Mouse (Mus musculus) forebrain, embryonic 13.5 days (tissue): Measurements from ENCODE around the gene Zdhhc9. TPM values are rescaled to one million over a fixed set of nuclear protein-coding genes. Genes with fewer than 3 reads are reported as not detected.
A peak's percentile ranks its signal among the peaks of the same experiment; 100 is the strongest.

Experiments used
- ATAC-seq: fragments of 200-750 bp; cut with Nextera tagmentation; 2 replicates; pipeline ENCODE4 v1.8.0; 2017
- H3K27ac ChIP-seq: fragments of 300-500 bp; sonication (generic); 2 replicates; pipeline ENCODE4 v1.5.1; 2015; ENCODE audit warnings: inconsistent platforms, mild to moderate bottlenecking, moderate library complexity
- H3K27me3 ChIP-seq: fragments of 300-500 bp; sonication (generic); 2 replicates; pipeline ENCODE4 v1.6.1; 2015; ENCODE audit warnings: mild to moderate bottlenecking, inconsistent platforms
- H3K36me3 ChIP-seq: fragments of 300-500 bp; sonication (generic); 2 replicates; pipeline ENCODE4 v1.6.1; 2015; ENCODE audit warnings: mild to moderate bottlenecking, inconsistent platforms; ENCODE audit not compliant: poor library complexity, severe bottlenecking
- H3K4me1 ChIP-seq: fragments of 300-500 bp; sonication (generic); 2 replicates; pipeline ENCODE4 v1.6.1; 2015; ENCODE audit warnings: inconsistent platforms
- H3K4me2 ChIP-seq: fragments of 300-500 bp; sonication (generic); 2 replicates; pipeline ENCODE4 v1.6.1; 2015; ENCODE audit warnings: inconsistent platforms, mild to moderate bottlenecking, moderate library complexity
- H3K4me3 ChIP-seq: fragments of 300-500 bp; sonication (generic); 2 replicates; pipeline ENCODE4 v1.5.1; 2015; ENCODE audit warnings: mild to moderate bottlenecking, inconsistent platforms
- H3K9ac ChIP-seq: fragments of 300-500 bp; sonication (generic); 2 replicates; pipeline ENCODE4 v1.6.1; 2015; ENCODE audit warnings: mild to moderate bottlenecking, inconsistent platforms
- H3K9me3 ChIP-seq: fragments of 300-500 bp; sonication (generic); replicated peaks from 2 replicates; pipeline ENCODE4 v1.6.1; 2016; ENCODE audit warnings: inconsistent platforms
- WGBS: fragments of 180-500 bp; shearing (Covaris S2); methylation state at CpG from one replicate; pipeline ENCODE4 v1.1.7; 2015; 5-methylcytosine and 5-hydroxymethylcytosine counted together
- polyA plus RNA-seq: library from polyadenylated mRNA; unstranded; fragments of >200 nt; fragmentation: Nextera tagmentation; extraction: Ambion mirVana; gene quantifications from 2 replicates; pipeline ENCODE4 v1.2.1, GENCODE M21; 2015

Gene Zdhhc9
- polyA plus RNA-seq, 1 experiment from 2014 or later: 6.8 TPM

GRCm38 (mm10) chrX:48139368-48140285, 69.1 kb downstream of the Zdhhc9 start:
- Histone ChIP-seq H3K4me2 (peak overlapping the region; percentile 7; the same call in 1 of the 2 replicates), H3K4me1 (peaks cover 9% of the 10 kb centered on the region; the same call in 1 of the 2 replicates)

GRCm38 (mm10) chrX:48138539-48139275, 70.0 kb downstream of the Zdhhc9 start:
- no peak overlapping the region for H3K4me2 ChIP-seq
- no peak overlapping the region for H3K4me3 ChIP-seq
- H3K9me3 ChIP-seq: no peaks in the 10 kb centered on the region
- H3K27me3 ChIP-seq: no peaks in the 10 kb centered on the region
- no peak overlapping the region for H3K9ac ChIP-seq
- H3K36me3 ChIP-seq: no peaks in the 10 kb centered on the region
- H3K27ac ChIP-seq: no peak overlapping the region
- WGBS: 45% methylated on average over 7 of the region's 7 CpGs
- H3K4me1 ChIP-seq: peaks cover 9% of the 10 kb centered on the region; the same call in 1 of the 2 replicates
- ATAC-seq: peak; percentile 33; the same call in 1 of the 2 replicates

More at GRCm38 (mm10) chrX:48139368-48140285, 69.1 kb downstream of the Zdhhc9 start:
- H3K9ac ChIP-seq: no peak overlapping the region
- H3K27ac ChIP-seq: no peak overlapping the region
- H3K36me3 ChIP-seq: no peaks in the 10 kb centered on the region
- H3K27me3 ChIP-seq: no peaks in the 10 kb centered on the region
- H3K4me3 ChIP-seq: no peak overlapping the region
- no peak for ATAC-seq
- 29% methylated on average over 14 of the region's 14 CpGs for WGBS
- no peaks in the 10 kb centered on the region for H3K9me3 ChIP-seq

- Histone ChIP-seq H3K9me3 (no peaks in the 10 kb centered on the region), H3K27me3 (no peaks in the 10 kb centered on the region), H3K4me2 (no peak overlapping the region), H3K27ac (no peak overlapping the region), H3K4me1 (peaks cover 9% of the 10 kb centered on the region; the same call in 1 of the 2 replicates), H3K9ac (no peak overlapping the region), H3K4me3 (no peak overlapping the region), H3K36me3 (no peaks in the 10 kb centered on the region)
- WGBS: 58% methylated on average over 6 of the region's 6 CpGs
- ATAC-seq: no peak
These were observed 70.7 kb downstream of the Zdhhc9 start for GRCm38 (mm10) chrX:48138011-48138410.

GRCm38 (mm10) chrX:48136935-48137334, 71.7 kb downstream of the Zdhhc9 start:
- Histone ChIP-seq H3K4me2 (no peak overlapping the region), H3K36me3 (no peaks in the 10 kb centered on the region), H3K27ac (no peak overlapping the region), H3K9me3 (no peaks in the 10 kb centered on the region), H3K9ac (no peak overlapping the region), H3K27me3 (no peaks in the 10 kb centered on the region), H3K4me3 (no peak overlapping the region), H3K4me1 (peaks cover 9% of the 10 kb centered on the region; the same call in 1 of the 2 replicates)
- no peak for ATAC-seq
- 90% methylated on average over 4 of the region's 4 CpGs for WGBS

- Histone ChIP-seq H3K4me1 (no peaks in the 10 kb centered on the region), H3K4me2 (no peak overlapping the region), H3K9me3 (no peaks in the 10 kb centered on the region), H3K4me3 (no peak overlapping the region), H3K27ac (no peak overlapping the region), H3K27me3 (no peaks in the 10 kb centered on the region), H3K36me3 (no peaks in the 10 kb centered on the region), H3K9ac (no peak overlapping the region)
- ATAC-seq: no peak
- 71% methylated on average over 1 of the region's 1 CpGs for WGBS
These were observed 79.5 kb downstream of the Zdhhc9 start for GRCm38 (mm10) chrX:48129167-48129566.

GRCm38 (mm10) chrX:48127502-48128218, 81.0 kb downstream of the Zdhhc9 start:
- H3K9me3 ChIP-seq: no peaks in the 10 kb centered on the region
- H3K4me3 ChIP-seq: no peak overlapping the region
- H3K36me3 ChIP-seq: no peaks in the 10 kb centered on the region
- ATAC-seq: no peak
- 80% methylated on average over 6 of the region's 6 CpGs for WGBS
- H3K27me3 ChIP-seq: no peaks in the 10 kb centered on the region
- no peak overlapping the region for H3K9ac ChIP-seq
- no peak overlapping the region for H3K4me2 ChIP-seq
- H3K4me1 ChIP-seq: no peaks in the 10 kb centered on the region
- no peak overlapping the region for H3K27ac ChIP-seq

- Histone ChIP-seq H3K4me1 (no peaks in the 10 kb centered on the region), H3K9ac (no peak overlapping the region), H3K36me3 (no peaks in the 10 kb centered on the region), H3K4me3 (no peak overlapping the region), H3K27ac (no peak overlapping the region), H3K9me3 (no peaks in the 10 kb centered on the region), H3K4me2 (no peak overlapping the region), H3K27me3 (no peaks in the 10 kb centered on the region)
- no peak for ATAC-seq
- 34% methylated on average over 6 of the region's 6 CpGs for WGBS
These were observed 81.7 kb downstream of the Zdhhc9 start for GRCm38 (mm10) chrX:48126903-48127476.

GRCm38 (mm10) chrX:48124132-48125071, 84.3 kb downstream of the Zdhhc9 start:
- Histone ChIP-seq H3K9me3 (no peaks in the 10 kb centered on the region), H3K4me3 (no peak overlapping the region)

More at GRCm38 (mm10) chrX:48124132-48125071, 84.3 kb downstream of the Zdhhc9 start:
- Histone ChIP-seq H3K36me3 (no peaks in the 10 kb centered on the region), H3K4me2 (peak overlapping the region; percentile 30), H3K9ac (no peak overlapping the region), H3K27ac (no peak overlapping the region), H3K27me3 (no peaks in the 10 kb centered on the region), H3K4me1 (no peaks in the 10 kb centered on the region)
- ATAC-seq: peak; percentile 38; the same call in 1 of the 2 replicates
- WGBS: 36% methylated on average over 17 of the region's 17 CpGs
